Mouse (Mus musculus) heart, adult 2 months (tissue): ENCODE data around the gene Csnk1g1. TPM values are rescaled to one million over a fixed set of nuclear protein-coding genes. Genes with fewer than 3 reads are reported as not detected.

Experiments
- DNase-seq, 2 experiments: peaks; one replicate each; pipeline ENCODE4 v3.0.0; 2021
- H3K27ac ChIP-seq: fragments of 200-600 bp; 2 replicates; pipeline ENCODE4 v1.8.1; 2022
- H3K27me3 ChIP-seq: fragments of 200-500 bp; 2 replicates; pipeline ENCODE4 v1.6.1; 2012; ENCODE audit warnings: mild to moderate bottlenecking, low read length, inconsistent platforms, mixed read lengths; ENCODE audit not compliant: control insufficient read depth, insufficient read depth
- H3K36me3 ChIP-seq: fragments of 200-500 bp; 2 replicates; pipeline ENCODE4 v1.6.1; 2012; ENCODE audit warnings: low read length, inconsistent platforms; ENCODE audit not compliant: control insufficient read depth, insufficient read depth
- H3K4me1 ChIP-seq: fragments of 200-500 bp; 2 replicates; pipeline ENCODE4 v1.6.1; 2011; ENCODE audit warnings: low read length; ENCODE audit not compliant: control insufficient read depth, insufficient read depth
- H3K4me3 ChIP-seq: fragments of 200-600 bp; 2 replicates; pipeline ENCODE4 v1.8.1; 2022
- H3K79me2 ChIP-seq: fragments of 200-500 bp; replicated peaks from 2 replicates; pipeline ENCODE4 v1.6.1; 2012; ENCODE audit warnings: mild to moderate bottlenecking, inconsistent platforms, low read length, moderate library complexity, mixed read lengths; ENCODE audit not compliant: control insufficient read depth, insufficient read depth
- H3K9ac ChIP-seq: fragments of 200-500 bp; 2 replicates; pipeline ENCODE4 v1.6.1; 2012; ENCODE audit warnings: low read depth, mild to moderate bottlenecking, control low read depth, inconsistent platforms, low read length, mixed read lengths
- CTCF ChIP-seq: fragments of 200-600 bp; IDR thresholded peaks from 2 replicates; pipeline ENCODE4 v1.8.1; 2022; ENCODE audit warnings: antibody characterized with exemption, mild to moderate bottlenecking, moderate library complexity
- EP300 ChIP-seq: fragments of 200-500 bp; IDR thresholded peaks from 2 replicates; pipeline ENCODE4 v1.6.1; 2011; ENCODE audit warnings: low read depth, low read length, control low read depth; ENCODE audit not compliant: insufficient read depth
- POLR2A ChIP-seq: fragments of 200-500 bp; IDR thresholded peaks from 2 replicates; pipeline ENCODE4 v1.6.1; 2011; ENCODE audit warnings: mild to moderate bottlenecking, low read depth, low read length, control low read depth; ENCODE audit not compliant: insufficient read depth
- WGBS: fragments of 180-500 bp; shearing (Covaris S2); methylation state at CpG from one replicate; pipeline ENCODE4 v1.1.7; 2018; 5-methylcytosine and 5-hydroxymethylcytosine counted together
- intact Hi-C: fragments of 180-260 bp; cut with DNase I; formaldehyde crosslinking; loops from one replicate; pipeline ENCODE4 v1.15.1; 2025
- polyA plus RNA-seq: library from polyadenylated mRNA; depleted of rRNA; stranded (reverse); fragments of >200 nt; gene quantifications from 2 replicates; pipeline ENCODE4 v1.2.3, GENCODE M21; 2012
- total RNA-seq, 2 experiments: library from RNA; stranded (reverse); gene quantifications; 2 replicates each; pipeline ENCODE4 v1.2.3; 2021

The Csnk1g1 gene
- total and polyA plus RNA-seq, 3 experiments, result 3.6 to 10.8 (median 8.8) TPM

GRCm38 (mm10) chr9:66064316-66064715, 155.6 kb downstream of the Csnk1g1 start:
- intact Hi-C loops, result loop anchor here (5.0 kb wide), 1 partner anchor 157 kb away; the partner anchor contains the start of genes Csnk1g1 and Trip4
- Histone ChIP-seq H3K4me3 (no peak overlapping the region), H3K9ac (no peak overlapping the region), H3K4me1 (peaks cover 10% of the 10 kb centered on the region), H3K27me3 (peaks cover 2% of the 10 kb centered on the region; the same call in 1 of the 2 replicates), H3K27ac (no peak overlapping the region), H3K79me2 (no peaks in the 10 kb centered on the region), H3K36me3 (no peaks in the 10 kb centered on the region)
- 96% methylated on average over 11 of the region's 11 CpGs for WGBS
- TF ChIP-seq CTCF (no peak), POLR2A (no peak), EP300 (no peak)
- no peak for DNase-seq

- Histone ChIP-seq H3K27ac (no peak overlapping the region), H3K9ac (no peak overlapping the region), H3K4me1 (peaks cover 6% of the 10 kb centered on the region), H3K79me2 (no peaks in the 10 kb centered on the region), H3K27me3 (peaks cover 2% of the 10 kb centered on the region; the same call in 1 of the 2 replicates), H3K36me3 (no peaks in the 10 kb centered on the region), H3K4me3 (no peak overlapping the region)
- DNase-seq, result no peak
- intact Hi-C loops, result no loop called here
- WGBS, result 87% methylated on average over 3 of the region's 3 CpGs
- no peak for TF ChIP-seq CTCF
- no peak for TF ChIP-seq POLR2A
- TF ChIP-seq EP300, result no peak
Observed at GRCm38 (mm10) chr9:66066791-66067190, 158.1 kb downstream of the Csnk1g1 start.

DNA sequence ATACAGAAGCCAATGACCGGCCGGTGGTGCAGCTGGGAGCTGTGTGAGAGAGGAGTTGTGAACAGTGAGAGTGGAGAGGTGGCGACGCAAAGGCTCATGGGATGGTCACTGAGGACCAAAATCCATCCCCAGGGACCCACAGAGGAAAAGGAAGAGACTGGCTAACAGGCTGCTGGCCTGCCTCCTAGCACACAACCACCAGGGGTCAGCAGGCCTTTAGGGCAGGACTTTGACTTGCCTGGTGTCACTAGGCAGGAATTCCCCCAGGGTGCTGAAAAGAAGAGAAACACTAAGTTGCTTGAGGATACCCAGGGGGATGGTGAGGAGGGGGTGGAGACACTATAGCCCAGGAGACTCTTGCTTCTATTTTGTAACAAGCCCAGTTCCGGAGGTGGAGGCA, 158.8 kb downstream of the Csnk1g1 start:
- no peak overlapping the region for H3K27ac ChIP-seq
- intact Hi-C loops, result no loop called here
- TF ChIP-seq CTCF (peak; percentile 70), POLR2A (no peak), EP300 (0 out of 2 replicates have a peak, but pooled peaks have one; percentile 19)
- no peaks in the 10 kb centered on the region for H3K36me3 ChIP-seq
- peaks cover 6% of the 10 kb centered on the region for H3K4me1 ChIP-seq
- H3K4me3 ChIP-seq, result no peak overlapping the region
- DNase-seq, result peak; percentile 57 to 63
- no peaks in the 10 kb centered on the region for H3K79me2 ChIP-seq
- 49% methylated on average over 5 of the region's 5 CpGs for WGBS
- H3K9ac ChIP-seq, result no peak overlapping the region
- H3K27me3 ChIP-seq, result peaks cover 2% of the 10 kb centered on the region; the same call in 1 of the 2 replicates

DNA sequence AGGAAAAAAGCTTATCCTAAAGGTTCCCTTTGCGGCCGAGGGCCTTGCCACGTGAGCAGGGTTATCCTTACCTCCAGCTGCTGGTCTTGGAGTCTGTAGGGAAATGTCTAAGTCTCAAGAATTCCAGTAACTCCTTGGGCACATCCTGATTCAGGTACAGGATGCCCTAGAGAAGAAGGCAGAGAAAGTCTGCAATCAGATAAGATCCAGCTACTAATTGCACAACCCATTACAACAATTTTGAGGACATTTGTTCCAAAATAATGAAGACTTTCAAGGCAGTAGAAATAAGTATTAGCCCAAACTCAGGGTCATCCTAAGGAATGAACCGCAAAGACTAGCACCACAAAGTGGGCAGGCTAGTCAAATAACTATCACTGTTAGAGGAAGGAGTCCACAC, 159.3 kb downstream of the Csnk1g1 start:
- H3K27ac ChIP-seq, result no peak overlapping the region
- WGBS, result 73% methylated on average over 4 of the region's 4 CpGs
- no peaks in the 10 kb centered on the region for H3K36me3 ChIP-seq
- H3K27me3 ChIP-seq, result peaks cover 2% of the 10 kb centered on the region; the same call in 1 of the 2 replicates
- H3K4me3 ChIP-seq, result no peak overlapping the region
- H3K4me1 ChIP-seq, result peaks cover 6% of the 10 kb centered on the region
- no peak for DNase-seq
- H3K9ac ChIP-seq, result no peak overlapping the region
- intact Hi-C loops, result no loop called here
- TF ChIP-seq EP300, result no peak
- no peaks in the 10 kb centered on the region for H3K79me2 ChIP-seq

DNA sequence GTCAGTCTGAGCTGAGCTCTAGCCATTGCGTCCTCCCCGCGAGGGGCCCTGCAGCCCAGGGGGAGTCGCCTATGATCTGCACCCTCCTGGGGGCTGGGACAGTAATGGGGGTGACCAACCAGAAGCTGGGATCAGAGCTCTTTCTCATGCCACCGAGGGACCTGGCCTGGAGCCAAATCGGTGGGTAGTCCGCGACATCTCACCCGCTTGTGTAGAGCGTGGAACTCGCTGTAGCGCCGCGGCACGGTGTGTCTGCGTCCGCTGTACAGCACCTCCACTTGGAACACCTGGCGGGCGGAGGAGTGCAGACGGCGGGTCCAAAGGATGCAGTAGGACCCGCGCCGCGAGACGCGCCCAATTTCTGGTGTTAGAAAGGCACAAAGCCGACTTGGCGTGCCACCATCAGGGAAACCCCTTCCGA, 160.3 kb downstream of the Csnk1g1 start:
- Histone ChIP-seq H3K36me3 (no peaks in the 10 kb centered on the region), H3K27me3 (peaks cover 2% of the 10 kb centered on the region; the same call in 1 of the 2 replicates), H3K4me1 (peaks cover 6% of the 10 kb centered on the region), H3K79me2 (no peaks in the 10 kb centered on the region), H3K4me3 (peak overlapping the region; percentile 52), H3K27ac (no peak overlapping the region), H3K9ac (peak overlapping the region; percentile 36; the same call in 1 of the 2 replicates)
- WGBS, result 1% methylated on average over 30 of the region's 30 CpGs
- intact Hi-C loops, result no loop called here
- TF ChIP-seq POLR2A (no peak), EP300 (no peak), CTCF (no peak)
- peak in 1 of 2 experiments; percentile 24 for DNase-seq

- Histone ChIP-seq H3K27ac (no peak within 1 kb of the TSS), H3K27me3 (peaks cover 2% of the 10 kb centered on the region; the same call in 1 of the 2 replicates), H3K4me1 (peaks cover 6% of the 10 kb centered on the region), H3K36me3 (no peaks in the 10 kb centered on the region), H3K79me2 (no peaks in the 10 kb centered on the region), H3K9ac (peak within 1 kb of the TSS; percentile 36; the same call in 1 of the 2 replicates), H3K4me3 (peak within 1 kb of the TSS; percentile 52)
- DNase-seq, result peak; percentile 84
- WGBS, result 1% methylated on average over 22 of the region's 22 CpGs
- intact Hi-C loops, result no loop called here
- TF ChIP-seq EP300 (no peak), CTCF (no peak), POLR2A (no peak)
Observed at GRCm38 (mm10) chr9:66069583-66069982, 160.9 kb downstream of the Csnk1g1 start, which contains the start of gene Snx22. Snx22 (minus strand) TSS chr9:66069719.
